Mouse (Mus musculus): Measurements from ENCODE around the gene Nav2. TPM values are rescaled to one million over a fixed set of nuclear protein-coding genes. Genes with fewer than 3 reads are reported as not detected.

Nav2 gene
- polyA plus RNA-seq, 1 experiment: 32.5 TPM

GRCm38 (mm10) chr7:48925214-48925613, 16.7 kb downstream of the Nav2 start:
- 95% methylated on average over 3 of the region's 3 CpGs for WGBS
- TF ChIP-seq POLR2A (IDR thresholded peaks at IDR 0.05; ENCODE audit: borderline replicate concordance, insufficient read depth, low read length) (no peak), CTCF (IDR thresholded peaks at IDR 0.05; ENCODE audit: borderline replicate concordance, insufficient read depth, low read depth, low read length) (no peak)

GRCm38 (mm10) chr7:48928364-48928763, 19.8 kb downstream of the Nav2 start:
- Histone ChIP-seq H3K27ac (ENCODE audit: insufficient read depth, low read length) (no peak overlapping the region), H3K4me3 (replicated peaks; ENCODE audit: insufficient read depth, low read depth, low read length) (no peak overlapping the region), H3K4me1 (ENCODE audit: control insufficient read depth, insufficient read depth, low read length) (peaks cover 37% of the 10 kb centered on the region), H3K27me3 (ENCODE audit: control insufficient read depth, insufficient read depth, low read length) (no peaks in the 10 kb centered on the region)
- 15% methylated on average over 3 of the region's 3 CpGs for WGBS
- peak; percentile 74 to 80 for DNase-seq
- TF ChIP-seq CTCF (IDR thresholded peaks at IDR 0.05; ENCODE audit: borderline replicate concordance, insufficient read depth, low read depth, low read length) (peak; percentile 86), POLR2A (IDR thresholded peaks at IDR 0.05; ENCODE audit: borderline replicate concordance, insufficient read depth, low read length) (no peak)

More at GRCm38 (mm10) chr7:48925214-48925613, 16.7 kb downstream of the Nav2 start:
- H3K27ac ChIP-seq (ENCODE audit: insufficient read depth, low read length): no peak overlapping the region
- no peak overlapping the region for H3K4me3 ChIP-seq (replicated peaks; ENCODE audit: insufficient read depth, low read depth, low read length)
- no peaks in the 10 kb centered on the region for H3K27me3 ChIP-seq (ENCODE audit: control insufficient read depth, insufficient read depth, low read length)
- DNase-seq: no peak
- H3K4me1 ChIP-seq (ENCODE audit: control insufficient read depth, insufficient read depth, low read length): peaks cover 14% of the 10 kb centered on the region

DNA sequence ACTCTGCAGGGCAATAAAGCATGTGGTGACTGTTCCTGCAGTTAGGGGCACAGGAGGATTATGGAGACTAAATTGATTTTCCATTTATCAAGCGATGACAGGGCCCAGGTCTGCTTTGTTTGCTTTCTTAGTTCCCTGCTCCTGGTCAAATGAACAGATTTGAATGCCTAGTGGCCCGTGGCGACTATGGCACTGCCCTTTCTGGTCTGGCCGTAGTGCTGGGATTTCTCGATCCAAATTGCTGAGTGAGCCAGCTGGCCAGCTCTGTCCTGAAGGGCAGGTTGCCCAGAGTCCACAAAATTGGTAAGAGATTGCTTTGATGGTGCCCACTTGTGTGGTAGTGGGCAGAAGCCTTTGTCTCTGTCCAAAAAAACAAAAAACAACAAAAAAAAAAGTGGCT, 21.9 kb downstream of the Nav2 start:
- DNase-seq: peak; percentile 90 to 95
- no peak overlapping the region for H3K27ac ChIP-seq (ENCODE audit: insufficient read depth, low read length)
- H3K4me1 ChIP-seq (ENCODE audit: control insufficient read depth, insufficient read depth, low read length): peaks cover 50% of the 10 kb centered on the region
- WGBS: 6% methylated on average over 5 of the region's 5 CpGs
- no peaks in the 10 kb centered on the region for H3K27me3 ChIP-seq (ENCODE audit: control insufficient read depth, insufficient read depth, low read length)
- no peak overlapping the region for H3K4me3 ChIP-seq (replicated peaks; ENCODE audit: insufficient read depth, low read depth, low read length)
- TF ChIP-seq CTCF (IDR thresholded peaks at IDR 0.05; ENCODE audit: borderline replicate concordance, insufficient read depth, low read depth, low read length) (peak; percentile 27; the same call in 1 of the 2 replicates), POLR2A (IDR thresholded peaks at IDR 0.05; ENCODE audit: borderline replicate concordance, insufficient read depth, low read length) (no peak)

- Histone ChIP-seq H3K27me3 (ENCODE audit: control insufficient read depth, insufficient read depth, low read length) (no peaks in the 10 kb centered on the region), H3K27ac (ENCODE audit: insufficient read depth, low read length) (no peak overlapping the region), H3K4me1 (ENCODE audit: control insufficient read depth, insufficient read depth, low read length) (peaks cover 52% of the 10 kb centered on the region), H3K4me3 (replicated peaks; ENCODE audit: insufficient read depth, low read depth, low read length) (no peak overlapping the region)
- peak; percentile 68 to 85 for DNase-seq
- 15% methylated on average over 2 of the region's 2 CpGs for WGBS
- TF ChIP-seq POLR2A (IDR thresholded peaks at IDR 0.05; ENCODE audit: borderline replicate concordance, insufficient read depth, low read length) (no peak), CTCF (IDR thresholded peaks at IDR 0.05; ENCODE audit: borderline replicate concordance, insufficient read depth, low read depth, low read length) (no peak)
Observed at GRCm38 (mm10) chr7:48932138-48932537, 23.6 kb downstream of the Nav2 start.

DNA sequence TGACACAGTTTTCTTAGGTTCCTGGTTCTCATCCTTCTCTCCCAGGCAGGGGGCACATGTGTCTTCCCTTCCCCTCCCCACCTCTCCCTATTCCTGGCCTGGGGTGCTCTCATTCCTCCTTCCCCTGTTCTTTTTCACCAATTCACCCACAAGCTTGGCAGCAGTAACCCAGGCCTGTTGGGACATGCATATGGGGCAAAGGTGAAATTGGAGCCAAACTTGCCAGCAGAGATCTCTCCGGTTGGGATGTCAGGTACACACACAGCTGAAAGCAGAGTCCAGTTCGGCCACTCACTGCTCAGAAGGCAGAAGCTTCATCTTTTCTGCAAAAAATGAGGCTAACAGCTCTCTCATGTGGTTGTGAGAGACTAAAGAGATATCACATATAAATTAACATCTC, 26.3 kb downstream of the Nav2 start:
- no peak for TF ChIP-seq POLR2A (IDR thresholded peaks at IDR 0.05; ENCODE audit: borderline replicate concordance, insufficient read depth, low read length)
- TF ChIP-seq CTCF (IDR thresholded peaks at IDR 0.05; ENCODE audit: borderline replicate concordance, insufficient read depth, low read depth, low read length): no peak
- Histone ChIP-seq H3K27ac (ENCODE audit: insufficient read depth, low read length) (no peak overlapping the region), H3K27me3 (ENCODE audit: control insufficient read depth, insufficient read depth, low read length) (no peaks in the 10 kb centered on the region), H3K4me1 (ENCODE audit: control insufficient read depth, insufficient read depth, low read length) (peaks cover 38% of the 10 kb centered on the region), H3K4me3 (replicated peaks; ENCODE audit: insufficient read depth, low read depth, low read length) (no peak overlapping the region)
- 78% methylated on average over 2 of the region's 2 CpGs for WGBS
- DNase-seq: no peak

DNA sequence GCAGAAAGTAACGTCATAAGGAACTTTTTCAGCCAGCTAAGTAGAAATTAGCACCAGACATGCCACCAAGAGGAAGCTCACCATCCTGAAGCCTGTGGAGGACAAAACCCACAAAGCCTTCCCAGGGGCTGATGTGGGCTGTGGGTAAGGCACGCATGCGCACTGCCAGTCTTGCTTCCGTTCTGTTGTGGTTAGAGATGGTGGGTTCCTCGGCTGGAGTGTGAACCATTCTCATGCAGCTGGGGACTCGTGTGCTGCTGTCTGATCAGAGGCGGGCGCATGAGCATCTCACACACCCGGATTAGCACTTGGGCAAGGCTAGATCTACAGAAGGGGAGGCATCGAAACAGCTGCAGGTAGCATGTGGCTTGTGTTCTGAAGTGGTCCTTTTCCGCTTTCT, 29.0 kb downstream of the Nav2 start:
- Histone ChIP-seq H3K4me3 (replicated peaks; ENCODE audit: insufficient read depth, low read depth, low read length) (no peak overlapping the region), H3K27ac (ENCODE audit: insufficient read depth, low read length) (no peak overlapping the region), H3K4me1 (ENCODE audit: control insufficient read depth, insufficient read depth, low read length) (peaks cover 22% of the 10 kb centered on the region), H3K27me3 (ENCODE audit: control insufficient read depth, insufficient read depth, low read length) (no peaks in the 10 kb centered on the region)
- 90% methylated on average over 11 of the region's 11 CpGs for WGBS
- TF ChIP-seq POLR2A (IDR thresholded peaks at IDR 0.05; ENCODE audit: borderline replicate concordance, insufficient read depth, low read length) (no peak), CTCF (IDR thresholded peaks at IDR 0.05; ENCODE audit: borderline replicate concordance, insufficient read depth, low read depth, low read length) (no peak)
- no peak for DNase-seq

- 58% methylated on average over 4 of the region's 4 CpGs for WGBS
- no peak overlapping the region for H3K4me3 ChIP-seq (replicated peaks; ENCODE audit: insufficient read depth, low read depth, low read length)
- DNase-seq: no peak
Observed at GRCm38 (mm10) chr7:48938190-48938589, 29.7 kb downstream of the Nav2 start.

DNA sequence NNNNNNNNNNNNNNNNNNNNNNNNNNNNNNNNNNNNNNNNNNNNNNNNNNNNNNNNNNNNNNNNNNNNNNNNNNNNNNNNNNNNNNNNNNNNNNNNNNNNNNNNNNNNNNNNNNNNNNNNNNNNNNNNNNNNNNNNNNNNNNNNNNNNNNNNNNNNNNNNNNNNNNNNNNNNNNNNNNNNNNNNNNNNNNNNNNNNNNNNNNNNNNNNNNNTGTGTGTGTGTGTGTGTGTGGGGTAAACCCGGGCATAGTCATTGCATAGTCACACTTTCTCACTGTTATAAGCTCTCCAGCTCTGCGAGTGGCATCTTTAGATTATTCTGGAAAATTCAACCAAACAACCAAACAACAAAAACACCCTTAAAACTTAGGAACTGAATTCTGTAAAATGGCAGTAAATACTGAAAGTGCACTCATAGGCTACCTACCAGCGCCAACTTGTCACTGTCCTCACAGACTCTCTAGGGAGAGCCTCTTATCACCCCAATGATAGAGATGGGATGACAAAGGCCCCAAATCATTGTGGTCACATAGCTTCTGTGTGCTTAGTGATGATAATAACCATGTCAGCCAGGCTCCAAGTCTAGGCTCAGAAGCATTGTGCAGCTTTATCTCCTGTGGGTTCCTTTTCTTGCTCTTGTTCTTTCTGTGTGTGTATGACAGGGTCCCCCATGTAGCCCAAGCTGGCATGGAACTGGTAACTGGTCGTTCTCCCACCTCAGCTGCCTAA, 40.0 kb downstream of the Nav2 start:
- Histone ChIP-seq H3K4me1 (ENCODE audit: control insufficient read depth, insufficient read depth, low read length) (peaks cover 2% of the 10 kb centered on the region; the same call in 1 of the 2 replicates), H3K27me3 (ENCODE audit: control insufficient read depth, insufficient read depth, low read length) (no peaks in the 10 kb centered on the region), H3K4me3 (replicated peaks; ENCODE audit: insufficient read depth, low read depth, low read length) (no peak overlapping the region), H3K27ac (ENCODE audit: insufficient read depth, low read length) (no peak overlapping the region)
- no peak for DNase-seq
- 90% methylated on average over 4 of the region's 4 CpGs for WGBS
- no peak for TF ChIP-seq CTCF (IDR thresholded peaks at IDR 0.05; ENCODE audit: borderline replicate concordance, insufficient read depth, low read depth, low read length)
- no peak for TF ChIP-seq POLR2A (IDR thresholded peaks at IDR 0.05; ENCODE audit: borderline replicate concordance, insufficient read depth, low read length)

More at GRCm38 (mm10) chr7:48938190-48938589, 29.7 kb downstream of the Nav2 start:
- H3K27me3 ChIP-seq (ENCODE audit: control insufficient read depth, insufficient read depth, low read length): no peaks in the 10 kb centered on the region
- H3K27ac ChIP-seq (ENCODE audit: insufficient read depth, low read length): no peak overlapping the region
- peaks cover 16% of the 10 kb centered on the region for H3K4me1 ChIP-seq (ENCODE audit: control insufficient read depth, insufficient read depth, low read length)
- TF ChIP-seq CTCF (IDR thresholded peaks at IDR 0.05; ENCODE audit: borderline replicate concordance, insufficient read depth, low read depth, low read length) (peak; percentile 20; the same call in 1 of the 2 replicates), POLR2A (IDR thresholded peaks at IDR 0.05; ENCODE audit: borderline replicate concordance, insufficient read depth, low read length) (no peak)

All from cerebellum, adult 2 months (tissue).